Mouse (Mus musculus) heart, embryonic 11.5 days (tissue): Measurements from ENCODE around the gene Olfr1206. TPM values are rescaled to one million over a fixed set of nuclear protein-coding genes. Genes with fewer than 3 reads are reported as not detected.

Source experiments
- ATAC-seq: fragments of 200-750 bp; cut with Nextera tagmentation; replicated peaks from 2 replicates; pipeline ENCODE4 v1.8.0; 2017; ENCODE audit warnings: moderate library complexity; ENCODE audit not compliant: insufficient number of reproducible peaks, low FRiP score, low TSS enrichment
- H3K27ac ChIP-seq: fragments of 300-500 bp; sonication (generic); 2 replicates; pipeline ENCODE4 v1.5.1; 2014; ENCODE audit warnings: mild to moderate bottlenecking, low read depth, low read length
- H3K27me3 ChIP-seq: fragments of 300-500 bp; sonication (generic); 2 replicates; pipeline ENCODE4 v1.6.1; 2014; ENCODE audit warnings: mild to moderate bottlenecking, low read length, mixed read lengths; ENCODE audit not compliant: control insufficient read depth, insufficient read depth
- H3K36me3 ChIP-seq: fragments of 300-500 bp; sonication (generic); 2 replicates; pipeline ENCODE4 v1.6.1; 2014; ENCODE audit warnings: mild to moderate bottlenecking, low read length, moderate library complexity, mixed read lengths; ENCODE audit not compliant: control insufficient read depth, insufficient read depth
- H3K4me1 ChIP-seq: fragments of 300-500 bp; sonication (generic); 2 replicates; pipeline ENCODE4 v1.6.1; 2014; ENCODE audit warnings: low read length; ENCODE audit not compliant: control insufficient read depth, insufficient read depth
- H3K4me2 ChIP-seq: fragments of 300-500 bp; sonication (generic); 2 replicates; pipeline ENCODE4 v1.6.1; 2014; ENCODE audit warnings: mild to moderate bottlenecking, moderate library complexity
- H3K4me3 ChIP-seq: fragments of 300-500 bp; sonication (generic); 2 replicates; pipeline ENCODE4 v1.5.1; 2014; ENCODE audit warnings: low read depth, low read length
- H3K9ac ChIP-seq: fragments of 300-500 bp; sonication (generic); 2 replicates; pipeline ENCODE4 v1.6.1; 2014; ENCODE audit warnings: mild to moderate bottlenecking, low read depth, low read length, moderate library complexity
- H3K9me3 ChIP-seq: fragments of 300-500 bp; sonication (generic); replicated peaks from 2 replicates; pipeline ENCODE4 v1.6.1; 2016; ENCODE audit warnings: low read length; ENCODE audit not compliant: control insufficient read depth
- WGBS: fragments of 180-500 bp; shearing (Covaris S2); extraction: QIAGEN DNeasy Blood & Tissue Kit; methylation state at CpG from one replicate; pipeline ENCODE4 v1.1.7; 2014; ENCODE audit not compliant: insufficient replicate concordance; 5-methylcytosine and 5-hydroxymethylcytosine counted together
- polyA plus RNA-seq: library from polyadenylated mRNA; unstranded; fragments of >200 nt; fragmentation: Nextera tagmentation; extraction: Ambion mirVana; gene quantifications from 2 replicates; pipeline ENCODE4 v1.2.1, GENCODE M21; 2014

The Olfr1206 gene
- polyA plus RNA-seq, result not detected in 2 replicates

DNA sequence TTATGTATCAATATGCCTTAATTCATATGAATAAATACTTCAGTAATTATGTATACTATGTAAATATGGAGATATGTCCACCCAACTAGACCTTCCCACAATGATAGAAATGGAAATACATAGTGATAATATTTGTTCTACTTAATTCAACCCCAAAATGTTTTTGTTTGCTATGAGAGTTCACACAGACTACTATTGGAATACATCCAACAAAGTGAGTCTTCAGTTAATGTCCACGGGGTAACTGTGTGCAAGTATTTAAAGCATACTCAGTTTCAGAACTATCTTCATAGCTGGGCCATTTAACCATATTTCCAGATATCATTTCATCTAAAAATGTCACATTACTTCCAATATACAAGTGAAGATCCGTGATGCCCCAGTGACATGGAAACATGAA lies at the start of gene Olfr1206:
Gene Olfr1206, plus strand, starts transcription at position 301 of the 400 bp plus-strand sequence.
- no peak for ATAC-seq
- H3K27ac ChIP-seq, result no peak within 1 kb of the TSS
- no peak within 1 kb of the TSS for H3K9ac ChIP-seq
- no peaks in the 10 kb centered on the region for H3K9me3 ChIP-seq
- H3K4me3 ChIP-seq, result no peak within 1 kb of the TSS
- no peaks in the 10 kb centered on the region for H3K36me3 ChIP-seq
- H3K4me1 ChIP-seq, result no peaks in the 10 kb centered on the region
- H3K27me3 ChIP-seq, result no peaks in the 10 kb centered on the region
- H3K4me2 ChIP-seq, result no peak within 1 kb of the TSS
- 75% methylated on average over 2 of the region's 2 CpGs for WGBS

DNA sequence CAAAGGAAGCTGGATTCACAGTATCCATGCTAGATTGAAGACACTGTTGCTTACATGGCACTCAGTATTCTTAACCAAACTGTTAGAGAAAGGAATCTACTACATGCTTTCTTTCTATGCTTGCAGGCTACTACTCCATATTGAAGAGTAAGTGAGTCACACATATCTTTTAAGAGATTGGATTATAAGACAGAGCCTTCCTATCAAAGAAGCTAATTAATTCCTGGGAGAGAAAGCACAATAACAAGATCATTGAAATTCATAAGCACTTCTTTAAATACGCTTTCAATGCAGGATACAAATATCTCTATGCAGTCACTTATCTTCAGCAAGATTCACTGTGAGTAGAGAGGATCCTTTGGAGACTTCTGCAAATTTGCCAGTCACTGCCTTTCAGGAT lies 48.8 kb upstream of the Olfr1206 start, which contains the start of gene Olfr1202:
Gene Olfr1202, plus strand, starts transcription at position 301 of the 400 bp plus-strand sequence.
- no peaks in the 10 kb centered on the region for H3K27me3 ChIP-seq
- 72% methylated on average over 1 of the region's 1 CpGs for WGBS
- no peak within 1 kb of the TSS for H3K9ac ChIP-seq
- no peaks in the 10 kb centered on the region for H3K36me3 ChIP-seq
- H3K4me3 ChIP-seq, result no peak within 1 kb of the TSS
- no peaks in the 10 kb centered on the region for H3K4me1 ChIP-seq
- ATAC-seq, result no peak
- no peak within 1 kb of the TSS for H3K27ac ChIP-seq
- no peak within 1 kb of the TSS for H3K4me2 ChIP-seq
- no peaks in the 10 kb centered on the region for H3K9me3 ChIP-seq

DNA sequence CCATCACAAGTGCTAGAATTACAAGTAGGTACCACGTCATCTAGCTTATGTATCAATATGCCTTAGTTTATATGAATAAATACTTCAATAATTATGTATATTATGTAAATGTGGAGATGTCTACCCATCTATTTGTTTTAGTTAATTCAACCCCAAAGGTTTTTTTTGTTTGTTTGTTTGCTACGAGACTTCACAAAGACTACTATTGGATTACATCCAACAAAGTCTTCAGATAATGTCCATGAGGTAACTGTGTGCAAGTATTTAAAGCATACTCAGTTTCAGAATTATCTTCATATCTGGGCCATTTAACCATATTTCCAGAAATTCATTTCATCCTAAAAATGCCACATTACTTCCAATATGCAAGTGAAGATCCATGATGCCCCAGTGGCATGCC lies 33.6 kb upstream of the Olfr1206 start, which contains the start of gene Olfr1205:
Gene Olfr1205, plus strand, starts transcription at position 301 of the 400 bp plus-strand sequence.
- Histone ChIP-seq H3K4me3 (no peak within 1 kb of the TSS), H3K27ac (no peak within 1 kb of the TSS), H3K36me3 (no peaks in the 10 kb centered on the region), H3K4me2 (no peak within 1 kb of the TSS), H3K27me3 (no peaks in the 10 kb centered on the region), H3K9ac (no peak within 1 kb of the TSS), H3K4me1 (no peaks in the 10 kb centered on the region), H3K9me3 (no peaks in the 10 kb centered on the region)
- no peak for ATAC-seq
- WGBS, result 84% methylated on average over 2 of the region's 2 CpGs

DNA sequence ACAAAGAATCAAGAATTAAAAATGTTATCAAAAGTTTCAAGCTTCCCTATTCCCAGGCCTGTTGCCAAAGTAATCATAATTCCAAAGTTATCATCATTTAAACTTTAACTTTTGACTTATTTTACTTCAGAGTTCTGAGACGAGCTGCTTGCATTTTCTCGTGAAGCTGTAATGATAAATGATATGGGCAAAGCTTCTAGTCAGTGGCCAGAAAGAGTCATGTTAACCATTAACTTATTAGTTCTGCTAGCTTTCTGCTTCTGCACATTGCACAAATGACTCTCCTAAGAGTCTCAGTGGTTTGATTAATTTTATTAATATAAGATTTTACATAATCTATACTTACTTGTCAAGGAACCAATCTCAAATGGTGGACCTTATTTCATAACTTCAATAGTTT lies 24.6 kb upstream of the Olfr1206 start:
- Histone ChIP-seq H3K27ac (no peak overlapping the region), H3K36me3 (no peaks in the 10 kb centered on the region), H3K27me3 (no peaks in the 10 kb centered on the region), H3K9me3 (no peaks in the 10 kb centered on the region), H3K4me3 (no peak overlapping the region), H3K4me2 (no peak overlapping the region), H3K9ac (no peak overlapping the region), H3K4me1 (no peaks in the 10 kb centered on the region)
- no peak for ATAC-seq
- 77% methylated on average over 2 of the region's 2 CpGs for WGBS

DNA sequence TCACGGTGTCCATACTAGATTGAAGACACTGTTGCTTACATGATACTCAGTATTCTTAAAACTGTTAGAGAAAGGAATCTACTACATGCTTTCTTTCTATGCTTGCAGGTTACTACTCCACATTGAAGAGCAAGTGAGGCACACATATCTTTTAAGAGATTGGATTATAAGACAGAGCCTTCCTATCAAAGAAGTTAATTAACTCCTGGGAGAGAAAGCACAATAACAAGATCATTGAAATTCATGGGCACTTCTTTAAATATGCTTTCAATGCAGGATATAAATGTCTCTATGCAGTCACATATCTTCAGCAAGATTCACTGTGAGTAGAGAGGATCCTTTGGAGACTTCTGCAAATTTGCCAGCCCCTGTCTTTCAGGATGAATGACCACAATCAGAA lies 14.0 kb upstream of the Olfr1206 start, which contains the start of gene Olfr1204:
Gene Olfr1204, plus strand, starts transcription at position 301 of the 400 bp plus-strand sequence.
- no peak within 1 kb of the TSS for H3K27ac ChIP-seq
- WGBS, result 67% methylated on average over 1 of the region's 1 CpGs

DNA sequence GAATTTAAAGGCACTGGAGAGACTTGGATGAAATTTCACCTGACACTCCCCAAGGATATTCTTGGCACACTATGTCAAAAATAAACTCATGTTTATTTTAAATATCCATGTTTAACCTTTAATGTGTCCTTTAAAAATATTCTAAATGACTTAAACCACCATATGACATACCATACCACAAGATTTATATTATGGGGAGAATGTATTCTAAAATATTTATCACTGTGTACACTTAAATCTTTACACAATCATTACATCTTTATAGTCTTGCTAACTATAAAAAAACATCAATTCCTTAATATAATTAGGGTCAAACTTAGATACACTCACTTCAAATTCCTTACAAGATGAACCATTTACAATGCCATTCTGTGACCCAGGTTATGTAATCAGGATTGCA lies 39.2 kb downstream of the Olfr1206 start, which contains the start of gene Olfr1208:
Gene Olfr1208, minus strand, starts transcription at position 101 of the 400 bp plus-strand sequence.
- Histone ChIP-seq H3K9me3 (no peaks in the 10 kb centered on the region), H3K27me3 (no peaks in the 10 kb centered on the region), H3K27ac (no peak within 1 kb of the TSS), H3K4me1 (no peaks in the 10 kb centered on the region), H3K36me3 (no peaks in the 10 kb centered on the region), H3K9ac (no peak within 1 kb of the TSS), H3K4me2 (no peak within 1 kb of the TSS), H3K4me3 (no peak within 1 kb of the TSS)
- no peak for ATAC-seq

More for the DNA sequence above, 14.0 kb upstream of the Olfr1206 start, which contains the start of gene Olfr1204:
- Histone ChIP-seq H3K27me3 (no peaks in the 10 kb centered on the region), H3K9me3 (no peaks in the 10 kb centered on the region), H3K9ac (no peak within 1 kb of the TSS), H3K4me2 (no peak within 1 kb of the TSS), H3K4me3 (no peak within 1 kb of the TSS), H3K4me1 (no peaks in the 10 kb centered on the region), H3K36me3 (no peaks in the 10 kb centered on the region)
- no peak for ATAC-seq

DNA sequence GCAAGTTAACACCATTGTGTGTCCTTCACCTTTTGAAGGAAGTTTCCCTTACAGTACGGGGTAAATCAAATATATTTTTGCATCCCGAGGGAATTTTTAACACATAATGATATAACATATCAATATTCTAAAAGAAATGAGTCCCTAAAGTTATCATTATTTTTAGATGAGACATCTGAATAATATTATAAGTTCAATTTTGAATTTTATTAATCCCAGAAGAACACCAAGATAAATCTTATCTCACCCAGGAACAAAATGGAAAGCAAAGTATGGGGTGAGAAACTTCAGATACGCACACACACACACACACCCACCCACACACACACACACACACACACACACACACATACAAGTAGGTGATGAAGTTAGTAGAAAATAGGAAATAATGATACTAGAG lies 52.0 kb downstream of the Olfr1206 start, which contains the start of gene Olfr1209:
Gene Olfr1209, minus strand, starts transcription at position 101 of the 400 bp plus-strand sequence.
- no peaks in the 10 kb centered on the region for H3K9me3 ChIP-seq
- H3K4me1 ChIP-seq, result no peaks in the 10 kb centered on the region
- no peak for ATAC-seq
- H3K9ac ChIP-seq, result no peak within 1 kb of the TSS
- H3K27me3 ChIP-seq, result no peaks in the 10 kb centered on the region
- H3K4me2 ChIP-seq, result no peak within 1 kb of the TSS
- H3K36me3 ChIP-seq, result no peaks in the 10 kb centered on the region
- 84% methylated on average over 3 of the region's 3 CpGs for WGBS
- no peak within 1 kb of the TSS for H3K27ac ChIP-seq
- no peak within 1 kb of the TSS for H3K4me3 ChIP-seq

Other genes with a start within 250 kb of the Olfr1206 start
- not detected in 2 replicates for gene Olfr1191-ps1, start 222.7 kb upstream of the Olfr1206 start, polyA plus RNA-seq
- not detected in 2 replicates for gene Olfr1192-ps1, start 214.7 kb upstream of the Olfr1206 start, polyA plus RNA-seq
- gene Olfr1193, start 187.6 kb upstream of the Olfr1206 start, polyA plus RNA-seq, result not detected in 2 replicates
- not detected in 2 replicates for gene Olfr1195, start 174.0 kb upstream of the Olfr1206 start, polyA plus RNA-seq
- gene Olfr1196, start 158.6 kb upstream of the Olfr1206 start, polyA plus RNA-seq, result not detected in 2 replicates
- not detected in 2 replicates for gene Olfr1197, start 130.9 kb upstream of the Olfr1206 start, polyA plus RNA-seq
- not detected in 2 replicates for gene Olfr1198, start 111.9 kb upstream of the Olfr1206 start, polyA plus RNA-seq
- gene Olfr1199, start 102.8 kb upstream of the Olfr1206 start, polyA plus RNA-seq, result not detected in 2 replicates
- gene Olfr1200, start 92.7 kb upstream of the Olfr1206 start, polyA plus RNA-seq, result not detected in 2 replicates
- gene Olfr1201, start 70.2 kb upstream of the Olfr1206 start, polyA plus RNA-seq, result not detected in 2 replicates
- gene Olfr1202, start 48.7 kb upstream of the Olfr1206 start, polyA plus RNA-seq, result not detected in 2 replicates
- not detected in 2 replicates for gene Olfr1205, start 33.5 kb upstream of the Olfr1206 start, polyA plus RNA-seq
- not detected in 2 replicates for gene Olfr1204, start 13.9 kb upstream of the Olfr1206 start, polyA plus RNA-seq
- not detected in 2 replicates for gene Olfr1208, start 39.1 kb downstream of the Olfr1206 start, polyA plus RNA-seq
- not detected in 2 replicates for gene Olfr1209, start 51.9 kb downstream of the Olfr1206 start, polyA plus RNA-seq
- not detected in 2 replicates for gene Olfr1211, start 74.9 kb downstream of the Olfr1206 start, polyA plus RNA-seq
- gene Olfr1212, start 90.7 kb downstream of the Olfr1206 start, polyA plus RNA-seq, result not detected in 2 replicates
- gene Gm13762, start 117.0 kb downstream of the Olfr1206 start, polyA plus RNA-seq, result not detected in 2 replicates
- not detected in 2 replicates for gene Olfr1214, start 129.4 kb downstream of the Olfr1206 start, polyA plus RNA-seq
- not detected in 2 replicates for gene Olfr1215, start 143.7 kb downstream of the Olfr1206 start, polyA plus RNA-seq
- gene Olfr1216, start 155.1 kb downstream of the Olfr1206 start, polyA plus RNA-seq, result not detected in 2 replicates
- not detected in 2 replicates for gene Olfr1217, start 168.8 kb downstream of the Olfr1206 start, polyA plus RNA-seq
- gene Olfr1218, start 198.0 kb downstream of the Olfr1206 start, polyA plus RNA-seq, result not detected in 2 replicates
- gene Olfr1219, start 220.3 kb downstream of the Olfr1206 start, polyA plus RNA-seq, result not detected in 2 replicates
- gene Olfr1220, start 243.6 kb downstream of the Olfr1206 start, polyA plus RNA-seq, result not detected in 2 replicates